Mouse (Mus musculus) megakaryocyte, embryonic 14.5 days (primary cell): ENCODE measurements around the gene Aff4. TPM values are rescaled to one million over a fixed set of nuclear protein-coding genes. Genes with fewer than 3 reads are reported as not detected.

Source experiments
- H3K27me3 ChIP-seq: replicated peaks from 2 replicates; pipeline ENCODE3; 2012; ENCODE audit warnings: inconsistent platforms
- H3K36me3 ChIP-seq: replicated peaks from 2 replicates; pipeline ENCODE3; 2012; ENCODE audit warnings: low read length, inconsistent platforms, mixed read lengths
- H3K4me1 ChIP-seq: 2 replicates; pipeline ENCODE4 v1.6.1; 2012; ENCODE audit warnings: inconsistent platforms
- H3K4me3 ChIP-seq: replicated peaks from 2 replicates; pipeline ENCODE3; 2012; ENCODE audit warnings: moderate library complexity, mild to moderate bottlenecking, inconsistent platforms
- H3K9me3 ChIP-seq: 2 replicates; pipeline ENCODE4 v1.6.1; 2012; ENCODE audit warnings: inconsistent platforms
- FLI1 ChIP-seq: IDR thresholded peaks from 2 replicates; pipeline ENCODE4 v1.6.1; 2012; ENCODE audit warnings: low read length, inconsistent platforms, mixed read lengths
- GATA1 ChIP-seq: IDR thresholded peaks from 3 replicates; pipeline ENCODE4 v1.6.1; 2012; ENCODE audit warnings: mixed read lengths, low read length, inconsistent platforms, borderline replicate concordance
- polyA plus RNA-seq: library from polyadenylated mRNA; stranded (reverse); fragments of >175 nt; gene quantifications from 2 replicates; pipeline ENCODE4 v1.2.3, GENCODE M21; 2012; ENCODE audit warnings: low replicate concordance; ENCODE audit not compliant: insufficient read depth

The Aff4 gene
- polyA plus RNA-seq, 1 experiment = 2.3 TPM

GRCm38 (mm10) chr11:53452396-53452795, 101.8 kb downstream of the Aff4 start:
- no peak overlapping the region for H3K4me3 ChIP-seq
- TF ChIP-seq FLI1 (no peak), GATA1 (no peak)
- peaks cover 62% of the 10 kb centered on the region for H3K27me3 ChIP-seq
- peaks cover 2% of the 10 kb centered on the region; the same call in 1 of the 2 replicates for H3K9me3 ChIP-seq
- H3K36me3 ChIP-seq = no peaks in the 10 kb centered on the region
- peaks cover 35% of the 10 kb centered on the region for H3K4me1 ChIP-seq

GRCm38 (mm10) chr11:53453031-53453430, 102.4 kb downstream of the Aff4 start:
- Histone ChIP-seq H3K4me3 (no peak overlapping the region), H3K4me1 (peaks cover 38% of the 10 kb centered on the region), H3K36me3 (no peaks in the 10 kb centered on the region), H3K9me3 (peaks cover 5% of the 10 kb centered on the region; the same call in 1 of the 2 replicates), H3K27me3 (peaks cover 69% of the 10 kb centered on the region)
- no peak for TF ChIP-seq FLI1
- no peak for TF ChIP-seq GATA1

GRCm38 (mm10) chr11:53456474-53457371, 106.1 kb downstream of the Aff4 start, which contains the start of the genes Gm10447 and Shroom1:
TSS of gene Gm10447 (minus strand) at chr11:53457110.
TSS of gene Shroom1 (plus strand) at chr11:53457205.
- H3K36me3 ChIP-seq = no peaks in the 10 kb centered on the region
- peaks cover 10% of the 10 kb centered on the region; the same call in 1 of the 2 replicates for H3K9me3 ChIP-seq
- peaks cover 77% of the 10 kb centered on the region for H3K27me3 ChIP-seq
- H3K4me3 ChIP-seq = peak within 1 kb of the TSS; percentile 93
- no peak for TF ChIP-seq FLI1
- TF ChIP-seq GATA1 = no peak
- peaks cover 20% of the 10 kb centered on the region for H3K4me1 ChIP-seq

GRCm38 (mm10) chr11:53457372-53457954, 106.8 kb downstream of the Aff4 start:
- TF ChIP-seq GATA1 = no peak
- TF ChIP-seq FLI1 = no peak
- H3K36me3 ChIP-seq = no peaks in the 10 kb centered on the region
- H3K27me3 ChIP-seq = peaks cover 80% of the 10 kb centered on the region
- H3K4me1 ChIP-seq = peaks cover 23% of the 10 kb centered on the region
- H3K4me3 ChIP-seq = peak overlapping the region; percentile 93
- H3K9me3 ChIP-seq = peaks cover 10% of the 10 kb centered on the region; the same call in 1 of the 2 replicates

GRCm38 (mm10) chr11:53458996-53459395, 108.4 kb downstream of the Aff4 start:
- Histone ChIP-seq H3K36me3 (no peaks in the 10 kb centered on the region), H3K27me3 (peaks cover 85% of the 10 kb centered on the region), H3K4me1 (peaks cover 29% of the 10 kb centered on the region), H3K4me3 (no peak overlapping the region), H3K9me3 (peaks cover 10% of the 10 kb centered on the region)
- no peak for TF ChIP-seq FLI1
- no peak for TF ChIP-seq GATA1

GRCm38 (mm10) chr11:53460192-53460591, 109.6 kb downstream of the Aff4 start:
- Histone ChIP-seq H3K9me3 (peaks cover 15% of the 10 kb centered on the region), H3K4me3 (no peak overlapping the region), H3K36me3 (no peaks in the 10 kb centered on the region), H3K4me1 (peaks cover 30% of the 10 kb centered on the region), H3K27me3 (peaks cover 88% of the 10 kb centered on the region)
- TF ChIP-seq FLI1 (no peak), GATA1 (no peak)

GRCm38 (mm10) chr11:53461727-53462126, 111.1 kb downstream of the Aff4 start:
- H3K9me3 ChIP-seq = peaks cover 15% of the 10 kb centered on the region
- peaks cover 90% of the 10 kb centered on the region for H3K27me3 ChIP-seq
- no peak for TF ChIP-seq FLI1
- TF ChIP-seq GATA1 = no peak
- H3K36me3 ChIP-seq = no peaks in the 10 kb centered on the region
- no peak overlapping the region for H3K4me3 ChIP-seq
- H3K4me1 ChIP-seq = peaks cover 33% of the 10 kb centered on the region

- Histone ChIP-seq H3K4me3 (peak overlapping the region; percentile 87), H3K4me1 (peaks cover 25% of the 10 kb centered on the region), H3K9me3 (peaks cover 10% of the 10 kb centered on the region), H3K36me3 (no peaks in the 10 kb centered on the region), H3K27me3 (peaks cover 85% of the 10 kb centered on the region)
- no peak for TF ChIP-seq FLI1
- TF ChIP-seq GATA1 = no peak
Measured at GRCm38 (mm10) chr11:53463551-53464424, 113.2 kb downstream of the Aff4 start.
